Mouse (Mus musculus) MEL (cell line): ENCODE data around the gene Cc2d1a.
A peak's percentile ranks its signal among the peaks of the same experiment; 100 is the strongest.

Source experiments
- CHD1 ChIP-seq: IDR thresholded peaks from 2 replicates; pipeline ENCODE4 v1.6.1; 2012; ENCODE audit warnings: low read depth, mild to moderate bottlenecking, inconsistent platforms, low read length, improper control_type of control experiment
- CTCF ChIP-seq, 3 experiments: IDR thresholded peaks in 2 of 3; conservative IDR thresholded peaks in 1 of 3; 2 replicates each; pipeline ENCODE4 v1.5.1; 2011 to 2012; ENCODE audit warnings: low read length in 3 of 3, low read depth in 2 of 3, mild to moderate bottlenecking in 2 of 3, improper control_type of control experiment in 1 of 3, inconsistent platforms in 1 of 3, mixed read lengths in 1 of 3, moderate library complexity in 1 of 3; ENCODE audit not compliant: control insufficient read depth in 1 of 3, insufficient read depth in 1 of 3, poor library complexity in 1 of 3, severe bottlenecking in 1 of 3
- ELF1 ChIP-seq: IDR thresholded peaks from 2 replicates; pipeline ENCODE4 v1.6.1; 2014; ENCODE audit warnings: low read depth, mild to moderate bottlenecking, inconsistent platforms, low read length, improper control_type of control experiment, moderate library complexity
- ETS1 ChIP-seq: IDR thresholded peaks from 2 replicates; pipeline ENCODE4 v1.6.1; 2012; ENCODE audit warnings: low read depth, mild to moderate bottlenecking, inconsistent platforms, low read length, improper control_type of control experiment, moderate library complexity
- GABPA ChIP-seq: IDR thresholded peaks from 2 replicates; pipeline ENCODE4 v1.6.1; 2012; ENCODE audit warnings: low read depth, mild to moderate bottlenecking, inconsistent platforms, low read length, improper control_type of control experiment, moderate library complexity
- HCFC1 ChIP-seq: IDR thresholded peaks from 2 replicates; pipeline ENCODE4 v1.6.1; 2012; ENCODE audit warnings: low read depth, mild to moderate bottlenecking, inconsistent platforms, low read length, improper control_type of control experiment, moderate library complexity
- MAX ChIP-seq: IDR thresholded peaks from 2 replicates; pipeline ENCODE4 v1.6.1; 2011; ENCODE audit warnings: low read length, improper control_type of control experiment
- POLR2A ChIP-seq, 2 experiments: IDR thresholded peaks; 2 replicates each; pipeline ENCODE4 v1.6.1; 2011 to 2012; ENCODE audit warnings: low read length in 2 of 2, mild to moderate bottlenecking in 2 of 2, control low read depth in 1 of 2, improper control_type of control experiment in 1 of 2, low read depth in 1 of 2, moderate library complexity in 1 of 2; ENCODE audit not compliant: control insufficient read depth in 1 of 2, insufficient read depth in 1 of 2, poor library complexity in 1 of 2
- TCF12 ChIP-seq: IDR thresholded peaks from 2 replicates; pipeline ENCODE4 v1.6.1; 2014; ENCODE audit warnings: low read depth, mild to moderate bottlenecking, inconsistent platforms, low read length, improper control_type of control experiment, moderate library complexity
- ZC3H11A ChIP-seq: IDR thresholded peaks from 2 replicates; pipeline ENCODE4 v1.6.1; 2012; ENCODE audit warnings: low read depth, mild to moderate bottlenecking, inconsistent platforms, low read length, improper control_type of control experiment
- ZMIZ1 ChIP-seq: IDR thresholded peaks from 2 replicates; pipeline ENCODE4 v1.6.1; 2012; ENCODE audit warnings: low read depth, mild to moderate bottlenecking, inconsistent platforms, low read length, improper control_type of control experiment, moderate library complexity

GRCm38 (mm10) chr8:84137848-84138247, 9.9 kb downstream of the Cc2d1a start:
- peak; percentile 87 for TF ChIP-seq HCFC1
- no peak for TF ChIP-seq CTCF (IDR thresholded peaks at IDR 0.05 in 2 of 3, conservative IDR thresholded peaks at IDR 0.05 in 1 of 3; ENCODE audit: control insufficient read depth in 1 of 3, insufficient read depth in 1 of 3, low read depth in 2 of 3, low read length in 3 of 3, poor library complexity in 1 of 3, severe bottlenecking in 1 of 3)
- TF ChIP-seq MAX, result no peak
- TF ChIP-seq TCF12, result no peak
- TF ChIP-seq ELF1, result no peak
- no peak for TF ChIP-seq ZMIZ1
- TF ChIP-seq ETS1, result no peak
- TF ChIP-seq GABPA, result no peak
- no peak for TF ChIP-seq CHD1
- no peak for TF ChIP-seq ZC3H11A
- TF ChIP-seq POLR2A (IDR thresholded peaks at IDR 0.05; ENCODE audit: control insufficient read depth in 1 of 2, insufficient read depth in 1 of 2, low read depth in 1 of 2, low read length in 2 of 2, poor library complexity in 1 of 2), result no peak
